ENCODE assay signal across 10 mouse cellular contexts in the genomic region with DNA sequence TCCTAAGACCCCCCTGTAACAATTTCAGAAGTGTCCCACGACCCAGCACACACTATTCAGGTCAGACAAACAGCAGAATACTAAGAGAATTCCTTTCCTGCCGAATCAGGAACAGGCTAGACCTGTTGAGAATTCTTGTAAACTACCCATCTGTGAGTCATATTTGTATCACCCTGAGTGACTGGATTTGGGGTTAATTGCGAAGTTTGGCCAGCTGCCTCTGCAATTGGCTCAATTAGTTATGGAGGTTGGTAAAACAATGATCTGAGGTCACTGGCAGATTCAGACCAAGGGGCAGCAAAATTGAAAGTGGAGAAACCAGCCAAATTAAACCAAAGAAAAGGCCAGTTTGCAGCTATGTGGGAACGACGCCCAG.
A peak's percentile ranks its signal among the peaks of the same experiment; 100 is the strongest.
DNase-seq lines count a peak whose midpoint lies in the region; ATAC-seq lines count a peak whose summit lies in the region.
"Had no signal": no experiment of that assay in that cellular context is flagged by ENCODE, and none has a peak within 500 bp of the region (broad histone marks: within the 10 kb centered on the region; RNA-seq: fewer than 3 reads in every experiment).

No protein-coding gene starts in this region.

- H3K4me3 ChIP-seq in neural tube, embryonic 15.5 days (replicated peaks): no peak overlapping the region

- no peak overlapping the region for H3K4me2 ChIP-seq in neural tube, embryonic 15.5 days

- WGBS in neural tube, embryonic 15.5 days: 31% methylated on average over 5 of the region's 5 CpGs

- no peaks in the 10 kb centered on the region for H3K27me3 ChIP-seq in neural tube, embryonic 15.5 days (replicated peaks)

- H3K9me3 ChIP-seq in neural tube, embryonic 15.5 days (replicated peaks): no peaks in the 10 kb centered on the region
- H3K9me3 ChIP-seq: G1E had no signal

- H3K4me1 ChIP-seq in neural tube, embryonic 15.5 days: peaks cover 29% of the 10 kb centered on the region

- peak; percentile 33 to 35 for DNase-seq in heart, adult 18-20 months
- no peak for DNase-seq in heart, postnatal 4 days
- peak; percentile 95 for DNase-seq in Muller cell, postnatal 12 days (ENCODE audit: inconsistent ontology term)
- peak; percentile 22 to 36 for DNase-seq in cerebellum, postnatal 36 days
- DNase-seq in kidney, postnatal 14 days: peak; percentile 32
- no peak for DNase-seq in testis, postnatal 14 days (ENCODE audit: low spot score)

- ATAC-seq in neural tube, embryonic 15.5 days (ENCODE audit: low FRiP score): peak; percentile 36; the same call in 1 of the 2 replicates
- no peak for ATAC-seq in inflammation-experienced regulatory T-cells, adult 6 months

- no peak overlapping the region for H3K9ac ChIP-seq in neural tube, embryonic 15.5 days (replicated peaks)
- H3K9ac ChIP-seq: liver, embryonic 14.5 days had no signal

- H3K36me3 ChIP-seq in neural tube, embryonic 15.5 days: no peaks in the 10 kb centered on the region
- H3K36me3 ChIP-seq: G1E had no signal

- H3K27ac ChIP-seq in neural tube, embryonic 15.5 days (replicated peaks): 0 out of 2 replicates have a peak overlapping the region, but pooled peaks have one; percentile 23
- H3K27ac ChIP-seq: liver, embryonic 14.5 days had no signal

Comparison
In these comparisons a context has a peak if more than half of its experiments do, and no peak if none do; other contexts are left out.
1. DNase-seq: peak in heart, adult 18-20 months (2 of 2), Muller cell, postnatal 12 days (single experiment), cerebellum, postnatal 36 days (2 of 2) and kidney, postnatal 14 days (single experiment); none in heart, postnatal 4 days (single experiment) and testis, postnatal 14 days (single experiment).